Mouse (Mus musculus): ENCODE measurements at regions not wholly inside any gene's neighbourhood (a gene's known extent, or its start where the extent isn't known, plus 50 kb on each side); places are given as distances from the start of the nearest gene placed in this dataset.

DNA sequence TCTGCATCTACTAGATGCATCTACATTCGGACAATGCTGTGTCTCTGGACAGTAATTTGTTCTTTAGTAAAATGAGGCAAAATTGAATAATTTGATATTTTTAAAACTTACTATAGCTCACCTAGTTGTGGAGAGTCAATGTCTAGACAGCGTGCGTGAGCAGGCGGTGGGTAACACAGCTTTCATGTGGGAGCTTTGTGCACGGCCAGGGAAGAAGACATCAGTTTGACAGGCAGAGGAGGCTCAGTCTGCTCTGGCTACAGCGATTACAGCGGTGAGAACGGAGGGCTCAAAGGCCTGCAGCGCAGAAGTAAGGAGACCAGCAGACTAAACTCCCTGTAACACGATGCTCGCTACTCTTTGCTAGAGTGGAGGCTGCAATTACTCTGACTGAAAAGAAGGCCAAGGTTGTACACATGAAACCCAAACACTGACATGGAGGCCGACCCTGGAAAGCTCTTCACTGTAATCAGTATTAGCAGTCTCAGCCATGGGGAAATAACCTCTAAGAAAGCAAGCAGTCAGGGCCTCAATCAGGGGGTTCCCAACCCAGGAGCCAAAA is 120.5 kb downstream of the Polr2m start:
- Histone ChIP-seq H3K79me2 (replicated peaks; ENCODE audit: control insufficient read depth, extremely low read depth, insufficient read depth, poor library complexity, severe bottlenecking) (no peaks in the 10 kb centered on the region), H3K27ac (ENCODE audit: insufficient read depth, low read depth) (no peak overlapping the region), H3K4me1 (ENCODE audit: control insufficient read depth in 1 of 2, insufficient read depth in 2 of 2) (peaks cover 3 to 27% of the 10 kb centered on the region in 2 experiments), H3K4me3 (replicated peaks in 1 of 3; ENCODE audit: low read depth in 2 of 3, low read length in 2 of 3, poor library complexity in 1 of 3) (no peak overlapping the region), H3K36me3 (replicated peaks in 1 of 2; ENCODE audit: control insufficient read depth in 1 of 2, insufficient read depth in 1 of 2, low read length in 1 of 2) (no peaks in the 10 kb centered on the region), H3K4me2 (ENCODE audit: insufficient read depth, low read depth, poor library complexity, severe bottlenecking) (no peak overlapping the region), H3K27me3 (replicated peaks) (no peaks in the 10 kb centered on the region), H3K9me3 (replicated peaks; ENCODE audit: low read length) (peaks cover 6% of the 10 kb centered on the region), H3K9ac (ENCODE audit: insufficient read depth, low read depth) (no peak overlapping the region)
- dilution Hi-C loops (cut with MboI; ENCODE audit: extremely low pct_ligation_motif_present, extremely low pct_unique_long_range_greater_than_20kb, low sequenced_read_pairs), result no loop called here
- TF ChIP-seq JUND (conservative IDR thresholded peaks at IDR 0.05; ENCODE audit: low read depth, low read length) (no peak), EP300 (IDR thresholded peaks at IDR 0.05; ENCODE audit: low read length) (no peak)
- in situ Hi-C loops (cut with MboI; ENCODE audit: low pct_ligation_motif_present, low pct_unique_long_range_greater_than_20kb, low sequenced_read_pairs), result no loop called here
- DNase-seq (ENCODE audit: extremely low read depth), result peak; percentile 25

GRCm38 (mm10) chr9:71364047-71364665 is 121.6 kb downstream of the Polr2m start:
- no peaks in the 10 kb centered on the region for H3K36me3 ChIP-seq (replicated peaks in 1 of 2; ENCODE audit: control insufficient read depth in 1 of 2, insufficient read depth in 1 of 2, low read length in 1 of 2)
- in situ Hi-C loops (cut with MboI; ENCODE audit: low pct_ligation_motif_present, low pct_unique_long_range_greater_than_20kb, low sequenced_read_pairs), result no loop called here

DNA sequence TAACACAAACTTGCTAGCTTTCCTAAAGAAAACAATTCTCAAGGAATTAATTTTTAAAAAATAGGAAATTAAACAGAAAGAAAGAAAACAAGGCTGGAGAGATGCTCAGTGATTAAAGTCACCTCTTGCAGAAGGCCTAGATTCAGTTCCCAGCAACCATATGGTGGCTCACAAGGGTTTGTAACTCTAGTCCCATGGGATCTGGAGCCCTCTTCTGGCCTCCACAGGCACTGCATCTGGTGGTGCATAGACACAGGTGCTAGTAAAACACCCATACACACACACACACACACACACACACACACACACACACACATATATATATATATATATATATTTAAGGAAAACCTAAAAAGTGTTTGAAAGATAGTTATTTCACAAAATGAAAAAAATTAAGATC is 123.3 kb downstream of the Polr2m start:
- Histone ChIP-seq H3K36me3 (replicated peaks in 1 of 2; ENCODE audit: control insufficient read depth in 1 of 2, insufficient read depth in 1 of 2, low read length in 1 of 2) (no peaks in the 10 kb centered on the region), H3K4me1 (ENCODE audit: control insufficient read depth in 1 of 2, insufficient read depth in 2 of 2) (peaks cover 3 to 43% of the 10 kb centered on the region in 2 experiments), H3K9me3 (replicated peaks; ENCODE audit: low read length) (no peaks in the 10 kb centered on the region), H3K4me3 (replicated peaks in 1 of 3; ENCODE audit: low read depth in 2 of 3, low read length in 2 of 3, poor library complexity in 1 of 3) (no peak overlapping the region), H3K4me2 (ENCODE audit: insufficient read depth, low read depth, poor library complexity, severe bottlenecking) (no peak overlapping the region), H3K79me2 (replicated peaks; ENCODE audit: control insufficient read depth, extremely low read depth, insufficient read depth, poor library complexity, severe bottlenecking) (no peaks in the 10 kb centered on the region), H3K27ac (ENCODE audit: insufficient read depth, low read depth) (no peak overlapping the region), H3K27me3 (replicated peaks) (no peaks in the 10 kb centered on the region), H3K9ac (ENCODE audit: insufficient read depth, low read depth) (no peak overlapping the region)
- no peak for TF ChIP-seq IRF4 (IDR thresholded peaks at IDR 0.05; ENCODE audit: low read depth, low read length)
- TF ChIP-seq CTCF (conservative IDR thresholded peaks at IDR 0.05 in 1 of 2, IDR thresholded peaks at IDR 0.05 in 1 of 2; ENCODE audit: low read depth in 2 of 2, low read length in 2 of 2), result peak in 1 of 2 experiments; percentile 38; a peak in 2 of 4 replicates
- in situ Hi-C loops (cut with MboI; ENCODE audit: low pct_ligation_motif_present, low pct_unique_long_range_greater_than_20kb, low sequenced_read_pairs), result no loop called here
- no peak for DNase-seq (ENCODE audit: extremely low read depth)
- dilution Hi-C loops (cut with MboI; ENCODE audit: extremely low pct_ligation_motif_present, extremely low pct_unique_long_range_greater_than_20kb, low sequenced_read_pairs), result no loop called here

More at GRCm38 (mm10) chr9:71364047-71364665, 121.6 kb downstream of the Polr2m start:
- Histone ChIP-seq H3K4me3 (replicated peaks in 1 of 3; ENCODE audit: low read depth in 2 of 3, low read length in 2 of 3, poor library complexity in 1 of 3) (no peak overlapping the region), H3K27me3 (replicated peaks) (no peaks in the 10 kb centered on the region), H3K79me2 (replicated peaks; ENCODE audit: control insufficient read depth, extremely low read depth, insufficient read depth, poor library complexity, severe bottlenecking) (no peaks in the 10 kb centered on the region), H3K9ac (ENCODE audit: insufficient read depth, low read depth) (no peak overlapping the region), H3K27ac (ENCODE audit: insufficient read depth, low read depth) (no peak overlapping the region), H3K4me1 (ENCODE audit: control insufficient read depth in 1 of 2, insufficient read depth in 2 of 2) (peaks cover 3 to 27% of the 10 kb centered on the region in 2 experiments), H3K4me2 (ENCODE audit: insufficient read depth, low read depth, poor library complexity, severe bottlenecking) (no peak overlapping the region), H3K9me3 (replicated peaks; ENCODE audit: low read length) (peaks cover 6% of the 10 kb centered on the region)
- TF ChIP-seq TCF12 (IDR thresholded peaks at IDR 0.05; ENCODE audit: low read depth, low read length) (no peak), MAZ (IDR thresholded peaks at IDR 0.05; ENCODE audit: low read depth, low read length) (no peak), ZNF384 (IDR thresholded peaks at IDR 0.05; ENCODE audit: low read depth, low read length) (no peak), HCFC1 (IDR thresholded peaks at IDR 0.05; ENCODE audit: low read depth, low read length) (no peak), UBTF (IDR thresholded peaks at IDR 0.05; ENCODE audit: low read depth, low read length) (no peak), ELF1 (IDR thresholded peaks at IDR 0.05; ENCODE audit: low read depth, low read length) (no peak), CHD1 (IDR thresholded peaks at IDR 0.05; ENCODE audit: low read depth, low read length) (no peak), ZMIZ1 (IDR thresholded peaks at IDR 0.05; ENCODE audit: low read depth, low read length) (no peak), EP300 (IDR thresholded peaks at IDR 0.05; ENCODE audit: low read length) (no peak), ZC3H11A (IDR thresholded peaks at IDR 0.05; ENCODE audit: low read depth, low read length) (no peak), PAX5 (IDR thresholded peaks at IDR 0.05; ENCODE audit: low read length) (no peak), MAFK (IDR thresholded peaks at IDR 0.05; ENCODE audit: insufficient replicate concordance, low read length) (no peak), BHLHE40 (IDR thresholded peaks at IDR 0.05; ENCODE audit: low read depth, low read length) (no peak), MYC (IDR thresholded peaks at IDR 0.05; ENCODE audit: low read depth, low read length) (no peak), JUN (IDR thresholded peaks at IDR 0.05; ENCODE audit: insufficient read depth, low read depth, low read length) (no peak), RCOR1 (conservative IDR thresholded peaks at IDR 0.05; ENCODE audit: low read depth, low read length) (no peak)
- DNase-seq (ENCODE audit: extremely low read depth), result no peak
- dilution Hi-C loops (cut with MboI; ENCODE audit: extremely low pct_ligation_motif_present, extremely low pct_unique_long_range_greater_than_20kb, low sequenced_read_pairs), result no loop called here
